Mouse (Mus musculus): ENCODE measurements around the gene 4933409G03Rik. TPM values are rescaled to one million over a fixed set of nuclear protein-coding genes. Genes with fewer than 3 reads are reported as not detected.
"Not testable (repeated sequence)": the region's sequence is repeated elsewhere in the genome, so short reads cannot be mapped to it uniquely, and the experiment has no call there.

The 4933409G03Rik gene
- total RNA-seq (2015; ENCODE audit: low replicate concordance) (not detected in 2 replicates), total RNA-seq (2017; ENCODE audit: low replicate concordance) (not detected in 2 replicates)

- ATAC-seq (replicated peaks; ENCODE audit: low FRiP score, poor library complexity, severe bottlenecking) = no peak
Measured at GRCm38 (mm10) chr2:68582113-68582512, at the start of gene 4933409G03Rik. Gene 4933409G03Rik, plus strand, starts transcription at chr2:68582413.

- ATAC-seq (replicated peaks; ENCODE audit: low FRiP score, poor library complexity, severe bottlenecking) = no peak
Measured at GRCm38 (mm10) chr2:68544190-68544589, 38.0 kb upstream of the 4933409G03Rik start.

GRCm38 (mm10) chr2:68560821-68561220 is 21.4 kb upstream of the 4933409G03Rik start:
- no peak for ATAC-seq (replicated peaks; ENCODE audit: low FRiP score, poor library complexity, severe bottlenecking)

- no peak for ATAC-seq (replicated peaks; ENCODE audit: low FRiP score, poor library complexity, severe bottlenecking)
Measured at GRCm38 (mm10) chr2:68563331-68563730, 18.9 kb upstream of the 4933409G03Rik start.

- ATAC-seq (replicated peaks; ENCODE audit: low FRiP score, poor library complexity, severe bottlenecking) = no peak
Measured at GRCm38 (mm10) chr2:68568361-68568760, 13.9 kb upstream of the 4933409G03Rik start.

- no peak for ATAC-seq (replicated peaks; ENCODE audit: low FRiP score, poor library complexity, severe bottlenecking)
Measured at GRCm38 (mm10) chr2:68572340-68572739, 9.9 kb upstream of the 4933409G03Rik start.

GRCm38 (mm10) chr2:68592765-68593164 is 10.6 kb downstream of the 4933409G03Rik start:
- no peak for ATAC-seq (replicated peaks; ENCODE audit: low FRiP score, poor library complexity, severe bottlenecking)

- ATAC-seq (replicated peaks; ENCODE audit: low FRiP score, poor library complexity, severe bottlenecking) = not testable (repeated sequence)
Measured at GRCm38 (mm10) chr2:68656186-68656585, 74.0 kb downstream of the 4933409G03Rik start, which contains the start of gene 4932414N04Rik. Gene 4932414N04Rik, plus strand, starts transcription at chr2:68656486.

Other genes starting within 250 kb of the 4933409G03Rik start
- 5.9 TPM in 1 of 2 replicates, not detected in the other for gene Stk39, start 110.1 kb upstream of the 4933409G03Rik start, total RNA-seq (2015; ENCODE audit: low replicate concordance)
- gene Stk39, start 110.1 kb upstream of the 4933409G03Rik start, total RNA-seq (2017; ENCODE audit: low replicate concordance) = 1.0 and 3.1 TPM in 2 replicates
- gene 4932414N04Rik, start 74.1 kb downstream of the 4933409G03Rik start, total RNA-seq (2015; ENCODE audit: low replicate concordance) = not detected in 2 replicates
- not detected in 2 replicates for gene 4932414N04Rik, start 74.1 kb downstream of the 4933409G03Rik start, total RNA-seq (2017; ENCODE audit: low replicate concordance)